Mouse (Mus musculus) duodenum, adult 2 months (tissue): ENCODE measurements around the gene Top2a. TPM values are rescaled to one million over a fixed set of nuclear protein-coding genes. Genes with fewer than 3 reads are reported as not detected.

Experiments
- polyA plus RNA-seq: library from polyadenylated mRNA; depleted of rRNA; stranded (reverse); fragments of >200 nt; gene quantifications from 2 replicates; pipeline ENCODE4 v1.2.3, GENCODE M21; 2012; ENCODE audit warnings: low replicate concordance; rRNA removed

Gene Top2a
- 2.1 and 3.1 TPM in 2 replicates for polyA plus RNA-seq

DNA sequence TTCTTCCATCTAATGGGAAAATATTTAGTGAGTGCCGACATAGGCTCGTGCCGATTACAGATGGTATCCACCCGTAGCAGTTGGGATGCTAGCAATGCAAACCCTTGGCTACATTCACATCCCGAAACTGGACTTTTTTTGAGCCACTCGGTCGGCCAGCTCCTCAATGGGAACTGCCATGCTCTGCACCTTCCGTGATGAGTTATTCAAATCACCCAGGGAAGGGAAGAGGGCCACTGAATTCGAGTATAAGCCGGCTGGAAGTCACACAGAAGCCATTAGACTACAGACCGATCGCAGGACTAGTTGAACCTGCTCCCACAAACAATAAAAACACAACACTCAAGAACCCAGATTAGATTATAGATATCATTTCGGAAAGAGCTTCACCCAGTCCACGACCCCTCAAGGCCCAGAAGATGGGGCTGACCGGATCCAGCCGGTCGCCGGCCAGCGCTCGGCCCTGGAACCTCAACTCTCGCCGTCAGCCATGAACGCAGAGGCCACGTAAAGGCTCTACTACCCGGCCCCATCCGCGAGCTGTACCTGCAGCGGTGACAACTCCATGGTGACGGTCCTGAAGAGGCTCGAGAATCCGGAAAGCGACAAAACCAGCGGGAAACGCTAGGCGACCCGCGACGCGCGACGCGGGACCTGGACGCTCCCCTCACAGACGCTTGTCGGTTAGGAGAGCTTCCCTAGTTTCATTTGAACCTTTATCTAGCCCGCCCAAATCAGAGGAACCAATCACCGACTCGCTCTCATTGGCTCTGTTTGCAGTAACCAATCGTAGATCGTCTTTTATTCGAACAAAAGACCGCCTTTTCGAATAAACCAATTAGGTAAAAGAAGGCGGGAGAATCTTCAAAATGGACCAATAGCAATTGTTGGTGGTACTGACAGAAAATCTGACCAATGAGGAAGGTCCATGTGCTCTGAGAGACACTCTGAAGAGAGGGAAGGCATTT is at the start of gene Top2a:
Top2a (minus strand) TSS at position 690 of the 968 bp plus-strand sequence.

DNA sequence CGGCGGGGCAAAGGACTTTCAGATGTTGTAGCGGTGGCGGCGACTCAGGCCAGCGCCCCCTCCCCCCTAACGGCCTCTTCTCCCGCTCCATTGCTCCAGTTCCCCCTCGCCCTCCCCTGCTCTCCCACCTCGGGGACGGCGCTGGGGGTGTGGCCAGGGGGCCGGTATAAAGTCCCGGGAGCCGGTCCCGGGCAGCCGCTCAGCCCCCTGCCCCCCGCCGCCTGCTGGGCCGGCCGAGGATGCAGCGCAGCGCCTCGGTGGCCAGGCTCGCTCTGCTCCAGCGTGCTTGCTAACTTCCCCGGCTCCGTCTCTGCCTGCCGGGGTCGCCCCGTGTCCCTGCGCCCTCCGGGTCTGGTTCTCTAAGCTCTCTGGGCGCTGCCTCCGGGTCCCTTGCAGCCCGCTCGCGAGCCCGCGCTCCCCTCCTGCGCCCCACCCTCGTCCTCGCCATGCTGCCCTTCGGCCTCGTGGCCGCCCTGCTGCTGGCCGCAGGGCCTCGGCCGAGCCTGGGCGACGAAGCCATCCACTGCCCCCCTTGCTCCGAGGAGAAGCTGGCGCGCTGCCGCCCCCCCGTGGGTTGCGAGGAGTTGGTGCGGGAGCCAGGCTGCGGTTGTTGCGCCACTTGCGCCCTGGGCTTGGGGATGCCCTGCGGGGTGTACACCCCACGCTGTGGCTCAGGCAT is 17.2 kb upstream of the Top2a start, which contains the start of gene Igfbp4:
Igfbp4 (plus strand) TSS at position 194 of the 679 bp plus-strand sequence.

DNA sequence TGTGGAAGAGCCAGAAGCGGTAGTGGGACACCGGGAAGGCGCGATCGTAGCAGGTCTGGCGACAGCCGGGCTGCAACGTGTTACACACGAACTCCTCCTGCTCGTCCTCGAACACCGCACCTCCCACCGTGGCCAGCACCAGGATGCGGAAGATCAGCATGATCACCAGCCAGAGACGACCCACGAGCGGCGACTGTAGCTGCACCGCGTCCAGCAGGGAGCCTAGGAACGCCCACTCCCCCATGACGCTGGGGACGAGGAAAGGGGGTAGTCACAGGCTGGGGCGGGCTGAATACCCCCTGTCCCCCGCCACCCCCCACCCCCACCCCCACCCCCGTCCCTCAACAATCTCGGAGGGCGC is 41.2 kb downstream of the Top2a start, which contains the start of gene Gjd3:
Gjd3 (minus strand) TSS at position 244 of the 361 bp plus-strand sequence.

Other genes starting within 250 kb of the Top2a start
- gene Nr1d1, start 248.9 kb downstream of the Top2a start, polyA plus RNA-seq = 91.9 and 211 TPM in 2 replicates
- gene Msl1, start 228.7 kb downstream of the Top2a start, polyA plus RNA-seq = 24.9 and 48.0 TPM in 2 replicates
- 18.0 and 20.3 TPM in 2 replicates for gene Casc3, start 219.3 kb downstream of the Top2a start, polyA plus RNA-seq
- 25.4 and 30.7 TPM in 2 replicates for gene Rapgefl1, start 187.4 kb downstream of the Top2a start, polyA plus RNA-seq
- 10.8 and 18.0 TPM in 2 replicates for gene Wipf2, start 160.6 kb downstream of the Top2a start, polyA plus RNA-seq
- gene Cdc6, start 116.4 kb downstream of the Top2a start, polyA plus RNA-seq = 0.12 and 0.36 TPM in 2 replicates
- 39.4 and 56.7 TPM in 2 replicates for gene Rara, start 96.4 kb downstream of the Top2a start, polyA plus RNA-seq
- gene Gjd3, start 41.2 kb downstream of the Top2a start, polyA plus RNA-seq = 3.4 and 7.4 TPM in 2 replicates
- gene Igfbp4, start 17.1 kb upstream of the Top2a start, polyA plus RNA-seq = 112 and 133 TPM in 2 replicates
- gene Tns4, start 65.1 kb upstream of the Top2a start, polyA plus RNA-seq = 14.9 and 27.4 TPM in 2 replicates
- gene Ccr7, start 130.9 kb upstream of the Top2a start, polyA plus RNA-seq = 0.39 and 2.5 TPM in 2 replicates
- 4.2 and 7.6 TPM in 2 replicates for gene Smarce1, start 206.8 kb upstream of the Top2a start, polyA plus RNA-seq
- gene Krt222, start 219.9 kb upstream of the Top2a start, polyA plus RNA-seq = 0.07 and 0.12 TPM in 2 replicates